Mouse (Mus musculus): ENCODE measurements at regions not wholly inside any gene's neighbourhood (a gene's known extent, or its start where the extent isn't known, plus 50 kb on each side); places are given as distances from the start of the nearest gene placed in this dataset.
"Not testable (repeated sequence)": the region's sequence is repeated elsewhere in the genome, so short reads cannot be mapped to it uniquely, and the experiment has no call there.

GRCm38 (mm10) chr12:32434506-32435002, 56.0 kb downstream of the Ccdc71l start:
- no peaks in the 10 kb centered on the region for H3K36me3 ChIP-seq (ENCODE audit: control insufficient read depth, insufficient read depth, low read length)
- no peak overlapping the region for H3K27ac ChIP-seq (ENCODE audit: low read depth, low read length)
- H3K4me1 ChIP-seq (ENCODE audit: control insufficient read depth, insufficient read depth, low read length): no peaks in the 10 kb centered on the region
- no peak overlapping the region for H3K4me2 ChIP-seq
- no peaks in the 10 kb centered on the region for H3K27me3 ChIP-seq (ENCODE audit: control insufficient read depth, insufficient read depth, low read length)
- no peaks in the 10 kb centered on the region for H3K9me3 ChIP-seq (replicated peaks; ENCODE audit: control insufficient read depth, low read length)
- no peak overlapping the region for H3K9ac ChIP-seq (ENCODE audit: low read depth, low read length)
- no peak for ATAC-seq (replicated peaks; ENCODE audit: insufficient number of reproducible peaks, low FRiP score, low TSS enrichment)
- no peak overlapping the region for H3K4me3 ChIP-seq (ENCODE audit: low read depth, low read length)

- no peak overlapping the region for H3K4me3 ChIP-seq (ENCODE audit: low read depth, low read length)
- H3K27me3 ChIP-seq (ENCODE audit: control insufficient read depth, insufficient read depth, low read length): no peaks in the 10 kb centered on the region
- 62% methylated on average over 1 of the region's 1 CpGs for WGBS (ENCODE audit: insufficient replicate concordance)
- no peak overlapping the region for H3K27ac ChIP-seq (ENCODE audit: low read depth, low read length)
- ATAC-seq (replicated peaks; ENCODE audit: insufficient number of reproducible peaks, low FRiP score, low TSS enrichment): no peak
- H3K9me3 ChIP-seq (replicated peaks; ENCODE audit: control insufficient read depth, low read length): no peaks in the 10 kb centered on the region
- H3K36me3 ChIP-seq (ENCODE audit: control insufficient read depth, insufficient read depth, low read length): no peaks in the 10 kb centered on the region
- H3K4me2 ChIP-seq: no peak overlapping the region
- no peaks in the 10 kb centered on the region for H3K4me1 ChIP-seq (ENCODE audit: control insufficient read depth, insufficient read depth, low read length)
- H3K9ac ChIP-seq (ENCODE audit: low read depth, low read length): no peak overlapping the region
Observed at GRCm38 (mm10) chr12:32435126-32435525, 56.6 kb downstream of the Ccdc71l start.

- WGBS (ENCODE audit: insufficient replicate concordance): 78% methylated on average over 1 of the region's 1 CpGs
- Histone ChIP-seq H3K27me3 (ENCODE audit: control insufficient read depth, insufficient read depth, low read length) (no peaks in the 10 kb centered on the region), H3K4me2 (no peak overlapping the region), H3K27ac (ENCODE audit: low read depth, low read length) (no peak overlapping the region), H3K9ac (ENCODE audit: low read depth, low read length) (no peak overlapping the region), H3K36me3 (ENCODE audit: control insufficient read depth, insufficient read depth, low read length) (no peaks in the 10 kb centered on the region), H3K9me3 (replicated peaks; ENCODE audit: control insufficient read depth, low read length) (no peaks in the 10 kb centered on the region), H3K4me1 (ENCODE audit: control insufficient read depth, insufficient read depth, low read length) (no peaks in the 10 kb centered on the region), H3K4me3 (ENCODE audit: low read depth, low read length) (no peak overlapping the region)
- ATAC-seq (replicated peaks; ENCODE audit: insufficient number of reproducible peaks, low FRiP score, low TSS enrichment): no peak
Observed at GRCm38 (mm10) chr12:32438209-32438608, 59.7 kb downstream of the Ccdc71l start.

GRCm38 (mm10) chr12:32444770-32445169, 66.3 kb downstream of the Ccdc71l start:
- no peak overlapping the region for H3K4me3 ChIP-seq (ENCODE audit: low read depth, low read length)
- no peak overlapping the region for H3K9ac ChIP-seq (ENCODE audit: low read depth, low read length)
- H3K4me2 ChIP-seq: no peak overlapping the region
- H3K27ac ChIP-seq (ENCODE audit: low read depth, low read length): no peak overlapping the region
- no peak for ATAC-seq (replicated peaks; ENCODE audit: insufficient number of reproducible peaks, low FRiP score, low TSS enrichment)
- 82% methylated on average over 4 of the region's 4 CpGs for WGBS (ENCODE audit: insufficient replicate concordance)
- no peaks in the 10 kb centered on the region for H3K4me1 ChIP-seq (ENCODE audit: control insufficient read depth, insufficient read depth, low read length)
- no peaks in the 10 kb centered on the region for H3K27me3 ChIP-seq (ENCODE audit: control insufficient read depth, insufficient read depth, low read length)
- H3K9me3 ChIP-seq (replicated peaks; ENCODE audit: control insufficient read depth, low read length): no peaks in the 10 kb centered on the region
- H3K36me3 ChIP-seq (ENCODE audit: control insufficient read depth, insufficient read depth, low read length): no peaks in the 10 kb centered on the region

- Histone ChIP-seq H3K27me3 (ENCODE audit: control insufficient read depth, insufficient read depth, low read length) (no peaks in the 10 kb centered on the region), H3K9me3 (replicated peaks; ENCODE audit: control insufficient read depth, low read length) (no peaks in the 10 kb centered on the region), H3K4me3 (ENCODE audit: low read depth, low read length) (no peak overlapping the region), H3K4me2 (no peak overlapping the region), H3K4me1 (ENCODE audit: control insufficient read depth, insufficient read depth, low read length) (no peaks in the 10 kb centered on the region), H3K36me3 (ENCODE audit: control insufficient read depth, insufficient read depth, low read length) (no peaks in the 10 kb centered on the region), H3K27ac (ENCODE audit: low read depth, low read length) (no peak overlapping the region), H3K9ac (ENCODE audit: low read depth, low read length) (no peak overlapping the region)
- ATAC-seq (replicated peaks; ENCODE audit: insufficient number of reproducible peaks, low FRiP score, low TSS enrichment): no peak
Observed at GRCm38 (mm10) chr12:32445874-32446273, 67.4 kb downstream of the Ccdc71l start.

GRCm38 (mm10) chr12:32449373-32449772, 70.9 kb downstream of the Ccdc71l start:
- Histone ChIP-seq H3K27me3 (ENCODE audit: control insufficient read depth, insufficient read depth, low read length) (no peaks in the 10 kb centered on the region), H3K9me3 (replicated peaks; ENCODE audit: control insufficient read depth, low read length) (no peaks in the 10 kb centered on the region), H3K27ac (ENCODE audit: low read depth, low read length) (no peak overlapping the region), H3K4me2 (no peak overlapping the region), H3K4me1 (ENCODE audit: control insufficient read depth, insufficient read depth, low read length) (no peaks in the 10 kb centered on the region), H3K36me3 (ENCODE audit: control insufficient read depth, insufficient read depth, low read length) (no peaks in the 10 kb centered on the region), H3K9ac (ENCODE audit: low read depth, low read length) (no peak overlapping the region), H3K4me3 (ENCODE audit: low read depth, low read length) (no peak overlapping the region)
- ATAC-seq (replicated peaks; ENCODE audit: insufficient number of reproducible peaks, low FRiP score, low TSS enrichment): no peak

GRCm38 (mm10) chr12:32451226-32451625, 72.7 kb downstream of the Ccdc71l start:
- H3K27ac ChIP-seq (ENCODE audit: low read depth, low read length): no peak overlapping the region
- H3K4me2 ChIP-seq: no peak overlapping the region
- 71% methylated on average over 1 of the region's 1 CpGs for WGBS (ENCODE audit: insufficient replicate concordance)
- no peak for ATAC-seq (replicated peaks; ENCODE audit: insufficient number of reproducible peaks, low FRiP score, low TSS enrichment)
- H3K9me3 ChIP-seq (replicated peaks; ENCODE audit: control insufficient read depth, low read length): no peaks in the 10 kb centered on the region
- H3K4me1 ChIP-seq (ENCODE audit: control insufficient read depth, insufficient read depth, low read length): no peaks in the 10 kb centered on the region
- no peaks in the 10 kb centered on the region for H3K27me3 ChIP-seq (ENCODE audit: control insufficient read depth, insufficient read depth, low read length)
- no peak overlapping the region for H3K9ac ChIP-seq (ENCODE audit: low read depth, low read length)
- H3K4me3 ChIP-seq (ENCODE audit: low read depth, low read length): no peak overlapping the region
- no peaks in the 10 kb centered on the region for H3K36me3 ChIP-seq (ENCODE audit: control insufficient read depth, insufficient read depth, low read length)

GRCm38 (mm10) chr12:32454794-32455193, 76.3 kb downstream of the Ccdc71l start:
- H3K27ac ChIP-seq (ENCODE audit: low read depth, low read length): no peak overlapping the region
- H3K36me3 ChIP-seq (ENCODE audit: control insufficient read depth, insufficient read depth, low read length): no peaks in the 10 kb centered on the region
- H3K9me3 ChIP-seq (replicated peaks; ENCODE audit: control insufficient read depth, low read length): no peaks in the 10 kb centered on the region
- no peak overlapping the region for H3K4me3 ChIP-seq (ENCODE audit: low read depth, low read length)
- no peaks in the 10 kb centered on the region for H3K27me3 ChIP-seq (ENCODE audit: control insufficient read depth, insufficient read depth, low read length)
- H3K4me2 ChIP-seq: no peak overlapping the region
- no peaks in the 10 kb centered on the region for H3K4me1 ChIP-seq (ENCODE audit: control insufficient read depth, insufficient read depth, low read length)
- ATAC-seq (replicated peaks; ENCODE audit: insufficient number of reproducible peaks, low FRiP score, low TSS enrichment): no peak
- no peak overlapping the region for H3K9ac ChIP-seq (ENCODE audit: low read depth, low read length)

GRCm38 (mm10) chr12:32455231-32455630, 76.7 kb downstream of the Ccdc71l start:
- 65% methylated on average over 3 of the region's 3 CpGs for WGBS (ENCODE audit: insufficient replicate concordance)
- not testable (repeated sequence) for H3K9me3 ChIP-seq (replicated peaks; ENCODE audit: control insufficient read depth, low read length); H3K36me3 ChIP-seq (ENCODE audit: control insufficient read depth, insufficient read depth, low read length); H3K4me1 ChIP-seq (ENCODE audit: control insufficient read depth, insufficient read depth, low read length); ATAC-seq (replicated peaks; ENCODE audit: insufficient number of reproducible peaks, low FRiP score, low TSS enrichment); H3K27me3 ChIP-seq (ENCODE audit: control insufficient read depth, insufficient read depth, low read length); H3K9ac ChIP-seq (ENCODE audit: low read depth, low read length); H3K27ac ChIP-seq (ENCODE audit: low read depth, low read length); H3K4me3 ChIP-seq (ENCODE audit: low read depth, low read length); H3K4me2 ChIP-seq
